Mouse (Mus musculus) lung, embryonic 16.5 days (tissue): Measurements from ENCODE around the gene Tnfsfm13. TPM values are rescaled to one million over a fixed set of nuclear protein-coding genes. Genes with fewer than 3 reads are reported as not detected.
"Not testable (repeated sequence)": the region's sequence is repeated elsewhere in the genome, so short reads cannot be mapped to it uniquely, and the experiment has no call there.

ENCODE experiments used
- ATAC-seq: fragments of 200-750 bp; cut with Nextera tagmentation; 2 replicates; pipeline ENCODE4 v1.8.0; 2017; ENCODE audit warnings: low read depth, mild to moderate bottlenecking, moderate library complexity
- H3K27ac ChIP-seq: fragments of 300-500 bp; sonication (generic); 2 replicates; pipeline ENCODE4 v1.5.1; 2014; ENCODE audit warnings: mild to moderate bottlenecking, control low read depth, low read length
- H3K27me3 ChIP-seq: fragments of 300-500 bp; sonication (generic); 2 replicates; pipeline ENCODE4 v1.6.1; 2014; ENCODE audit warnings: low read depth, low read length, mixed read lengths; ENCODE audit not compliant: control insufficient read depth, insufficient read depth
- H3K36me3 ChIP-seq: fragments of 300-500 bp; sonication (generic); 2 replicates; pipeline ENCODE4 v1.6.1; 2014; ENCODE audit warnings: low read length; ENCODE audit not compliant: control insufficient read depth, insufficient read depth
- H3K4me1 ChIP-seq: fragments of 300-500 bp; sonication (generic); replicated peaks from 2 replicates; pipeline ENCODE4 v1.6.1; 2014; ENCODE audit warnings: low read length, mixed read lengths; ENCODE audit not compliant: control insufficient read depth, insufficient read depth
- H3K4me2 ChIP-seq: fragments of 300-500 bp; sonication (generic); 2 replicates; pipeline ENCODE4 v1.6.1; 2014; ENCODE audit warnings: low read depth, low read length, control low read depth
- H3K4me3 ChIP-seq: fragments of 300-500 bp; sonication (generic); 2 replicates; pipeline ENCODE4 v1.5.1; 2014; ENCODE audit warnings: mild to moderate bottlenecking, low read length, control low read depth
- H3K9ac ChIP-seq: fragments of 300-500 bp; sonication (generic); 2 replicates; pipeline ENCODE4 v1.6.1; 2014; ENCODE audit warnings: low read length, control low read depth
- H3K9me3 ChIP-seq: fragments of 300-500 bp; sonication (generic); 2 replicates; pipeline ENCODE4 v1.6.1; 2016; ENCODE audit warnings: low read length; ENCODE audit not compliant: control insufficient read depth
- WGBS: fragments of 180-500 bp; shearing (Covaris S2); extraction: QIAGEN DNeasy Blood & Tissue Kit; methylation state at CpG from one replicate; pipeline ENCODE4 v1.1.7; 2014; 5-methylcytosine and 5-hydroxymethylcytosine counted together
- polyA plus RNA-seq: library from polyadenylated mRNA; unstranded; fragments of >200 nt; fragmentation: Nextera tagmentation; extraction: Ambion mirVana; gene quantifications from 2 replicates; pipeline ENCODE4 v1.2.1, GENCODE M21; 2015

The Tnfsfm13 gene
- polyA plus RNA-seq, 1 experiment from 2014 or later, result 5.0 TPM

DNA sequence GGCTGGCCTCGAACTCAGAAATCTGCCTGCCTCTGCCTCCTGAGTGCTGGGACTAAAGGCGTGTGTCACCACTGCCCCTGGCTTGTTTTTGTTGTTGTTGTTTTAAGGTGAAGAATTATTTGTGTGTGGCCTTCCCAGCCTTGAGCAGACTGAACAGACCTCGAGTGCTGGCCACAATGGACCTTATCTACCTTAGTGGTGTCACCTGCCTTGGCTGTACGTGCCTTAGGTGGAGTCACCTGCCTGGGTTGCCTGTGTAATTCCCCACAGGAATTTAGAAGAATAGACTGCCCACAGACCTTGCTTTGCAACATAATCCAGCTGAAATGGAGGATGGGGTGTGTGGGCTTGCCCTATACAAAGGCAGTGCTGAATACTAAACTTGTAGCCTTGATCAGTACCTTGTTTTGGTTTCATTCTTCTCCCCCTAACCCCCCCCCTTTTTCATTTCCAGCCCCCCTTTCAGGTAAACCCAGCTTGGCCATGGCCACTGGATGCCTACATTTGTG is 12.0 kb upstream of the Tnfsfm13 start:
- no peak for ATAC-seq
- Histone ChIP-seq H3K4me1 (no peaks in the 10 kb centered on the region), H3K9ac (no peak overlapping the region), H3K36me3 (no peaks in the 10 kb centered on the region), H3K9me3 (no peaks in the 10 kb centered on the region), H3K27ac (no peak overlapping the region), H3K4me3 (no peak overlapping the region), H3K4me2 (no peak overlapping the region), H3K27me3 (no peaks in the 10 kb centered on the region)
- WGBS, result 79% methylated on average over 4 of the region's 4 CpGs

DNA sequence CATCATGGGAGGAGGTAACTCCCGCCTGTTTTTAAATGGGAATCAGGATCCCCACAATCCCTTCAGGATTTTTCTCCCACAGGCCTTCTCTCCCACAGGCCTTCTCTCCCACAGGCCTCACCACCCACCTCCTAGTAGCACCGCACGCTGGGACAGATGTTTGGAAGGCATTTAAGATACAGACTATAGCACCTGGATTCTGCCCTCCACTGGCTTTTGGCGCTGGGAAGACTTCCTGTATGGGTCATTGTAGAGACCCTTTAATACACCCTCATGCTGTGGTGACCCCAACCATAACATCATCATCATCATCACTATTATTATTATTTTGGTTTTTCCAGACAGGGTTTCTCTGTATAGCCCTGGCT is 11.6 kb upstream of the Tnfsfm13 start:
- Histone ChIP-seq H3K4me2 (no peak overlapping the region), H3K27ac (no peak overlapping the region), H3K9ac (no peak overlapping the region), H3K27me3 (no peaks in the 10 kb centered on the region), H3K4me3 (no peak overlapping the region), H3K36me3 (no peaks in the 10 kb centered on the region), H3K4me1 (no peaks in the 10 kb centered on the region), H3K9me3 (no peaks in the 10 kb centered on the region)
- no peak for ATAC-seq
- 87% methylated on average over 4 of the region's 4 CpGs for WGBS

DNA sequence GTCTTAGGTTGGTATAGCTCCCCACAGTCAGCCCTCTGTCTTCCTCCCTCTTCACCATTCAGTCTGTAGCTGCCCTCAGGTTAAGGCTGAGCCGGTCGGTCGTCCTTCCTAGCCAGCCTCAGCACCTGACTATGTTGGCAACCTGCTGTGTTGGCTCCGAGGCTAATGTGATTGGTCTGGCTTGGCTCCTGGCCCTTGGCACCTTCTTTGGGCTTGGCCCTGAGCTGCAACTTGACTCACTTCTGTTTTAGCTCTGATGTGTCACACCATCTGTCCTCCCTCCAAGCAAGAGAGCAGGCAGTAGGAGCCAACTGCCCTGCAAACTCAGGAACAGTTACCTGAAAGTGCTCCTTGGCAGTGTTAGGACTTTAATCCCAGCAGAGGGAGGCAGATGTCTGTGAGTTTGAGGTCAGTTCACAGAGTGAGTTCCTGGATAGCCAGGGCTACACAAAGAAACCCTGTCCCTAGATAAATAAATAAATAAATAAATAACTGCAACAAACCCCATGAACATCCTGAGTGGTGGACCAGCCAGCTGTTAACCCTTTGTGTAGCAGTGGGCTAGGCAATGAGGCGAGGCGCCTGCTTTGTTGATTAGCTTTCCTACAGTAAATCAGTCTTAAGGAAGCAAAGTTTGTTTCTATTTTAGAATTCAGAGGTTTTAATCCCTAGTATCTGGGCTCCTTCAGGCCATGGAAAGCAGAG is 11.0 kb upstream of the Tnfsfm13 start:
- Histone ChIP-seq H3K4me3 (no peak overlapping the region), H3K9ac (no peak overlapping the region), H3K36me3 (no peaks in the 10 kb centered on the region), H3K9me3 (no peaks in the 10 kb centered on the region), H3K27ac (no peak overlapping the region), H3K27me3 (no peaks in the 10 kb centered on the region), H3K4me1 (no peaks in the 10 kb centered on the region), H3K4me2 (no peak overlapping the region)
- ATAC-seq, result no peak
- WGBS, result 49% methylated on average over 6 of the region's 6 CpGs

DNA sequence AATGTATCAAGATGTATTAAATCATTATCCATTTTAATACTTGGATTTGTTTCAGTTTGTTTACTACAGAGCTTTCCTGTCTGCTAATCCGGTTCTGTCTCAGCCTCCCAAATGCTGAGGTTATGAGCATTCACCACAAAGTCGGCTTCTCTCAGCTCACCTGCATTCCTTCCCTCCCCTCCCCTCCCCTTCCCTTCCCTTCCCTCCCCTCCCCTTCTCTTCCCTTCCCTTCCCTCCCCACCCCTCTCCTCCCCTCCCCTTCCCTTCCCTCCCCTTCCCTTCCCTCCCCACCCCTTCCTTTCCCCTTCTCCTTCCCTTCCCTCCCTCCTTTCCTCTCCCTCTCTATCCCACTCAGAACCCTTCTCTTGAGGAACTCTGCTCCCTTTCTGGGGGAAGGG is 8.7 kb upstream of the Tnfsfm13 start:
- no peak overlapping the region for H3K4me2 ChIP-seq
- no peaks in the 10 kb centered on the region for H3K36me3 ChIP-seq
- no peak overlapping the region for H3K4me3 ChIP-seq
- H3K27ac ChIP-seq, result no peak overlapping the region
- 18% methylated on average over 2 of the region's 2 CpGs for WGBS
- ATAC-seq, result no peak
- no peaks in the 10 kb centered on the region for H3K27me3 ChIP-seq
- H3K4me1 ChIP-seq, result no peaks in the 10 kb centered on the region
- no peaks in the 10 kb centered on the region for H3K9me3 ChIP-seq
- H3K9ac ChIP-seq, result no peak overlapping the region

DNA sequence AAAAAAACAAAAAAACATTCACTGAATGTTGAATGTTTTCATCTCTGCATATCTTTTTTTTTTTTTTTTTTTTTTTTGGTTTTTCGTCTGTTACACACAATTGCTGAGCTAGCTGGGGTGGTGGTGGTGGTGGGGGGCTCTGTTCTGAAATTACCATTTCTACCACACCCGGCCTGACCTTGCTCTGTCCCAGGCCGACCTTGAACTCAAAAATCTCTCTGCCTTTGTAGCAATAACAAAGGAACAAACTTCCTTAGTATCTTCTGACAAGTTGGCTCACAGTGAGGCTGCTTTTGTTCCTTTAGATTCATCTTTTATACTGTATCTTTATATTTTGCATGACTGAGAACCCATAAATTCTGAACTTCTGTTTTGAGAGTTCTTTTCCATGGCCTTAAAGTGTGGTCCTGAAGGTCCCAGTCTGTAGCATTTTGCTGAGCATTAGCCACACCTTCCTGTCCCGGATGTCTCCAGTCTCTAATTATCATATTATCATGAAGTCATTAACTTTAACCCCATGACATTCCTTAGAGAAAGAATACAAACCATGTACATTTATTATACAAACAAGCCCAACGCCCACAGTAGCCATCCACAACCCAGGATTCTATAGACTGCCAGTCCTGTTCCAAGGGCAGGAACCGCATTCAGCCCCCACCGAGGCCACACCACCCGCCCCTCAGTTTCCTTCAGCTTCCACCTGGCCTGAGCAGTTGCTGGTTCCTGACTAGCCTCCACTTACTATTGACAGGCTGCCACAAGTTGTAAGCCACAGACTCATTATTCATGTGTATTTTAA is 8.1 kb upstream of the Tnfsfm13 start:
- Histone ChIP-seq H3K36me3 (no peaks in the 10 kb centered on the region), H3K9ac (no peak overlapping the region), H3K27ac (no peak overlapping the region), H3K4me2 (no peak overlapping the region), H3K9me3 (no peaks in the 10 kb centered on the region), H3K27me3 (no peaks in the 10 kb centered on the region), H3K4me1 (no peaks in the 10 kb centered on the region), H3K4me3 (no peak overlapping the region)
- no peak for ATAC-seq
- WGBS, result 49% methylated on average over 8 of the region's 8 CpGs

DNA sequence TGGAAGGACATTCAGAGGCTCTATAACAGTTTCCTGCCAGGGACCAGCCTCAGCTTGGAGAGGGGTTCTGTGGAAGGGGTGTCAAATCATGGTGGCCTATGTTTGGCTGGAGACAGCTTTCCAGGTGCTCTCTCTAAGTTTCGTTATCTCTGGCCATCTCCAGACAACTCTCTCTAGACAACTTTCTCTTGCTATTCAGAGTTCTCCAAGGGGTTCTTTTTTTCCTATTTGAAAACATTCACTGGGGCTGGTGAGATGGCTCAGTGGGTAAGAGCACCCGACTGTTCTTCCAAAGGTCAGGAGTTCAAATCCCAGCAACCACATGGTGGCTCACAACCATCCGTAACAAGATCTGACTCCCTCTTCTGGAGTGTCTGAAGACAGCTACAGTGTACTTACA is 7.5 kb upstream of the Tnfsfm13 start:
- not testable (repeated sequence) for H3K9me3 ChIP-seq, H3K27me3 ChIP-seq, H3K27ac ChIP-seq, H3K4me1 ChIP-seq, H3K4me3 ChIP-seq, H3K36me3 ChIP-seq, ATAC-seq, H3K9ac ChIP-seq, H3K4me2 ChIP-seq
- 59% methylated on average over 2 of the region's 3 CpGs for WGBS

DNA sequence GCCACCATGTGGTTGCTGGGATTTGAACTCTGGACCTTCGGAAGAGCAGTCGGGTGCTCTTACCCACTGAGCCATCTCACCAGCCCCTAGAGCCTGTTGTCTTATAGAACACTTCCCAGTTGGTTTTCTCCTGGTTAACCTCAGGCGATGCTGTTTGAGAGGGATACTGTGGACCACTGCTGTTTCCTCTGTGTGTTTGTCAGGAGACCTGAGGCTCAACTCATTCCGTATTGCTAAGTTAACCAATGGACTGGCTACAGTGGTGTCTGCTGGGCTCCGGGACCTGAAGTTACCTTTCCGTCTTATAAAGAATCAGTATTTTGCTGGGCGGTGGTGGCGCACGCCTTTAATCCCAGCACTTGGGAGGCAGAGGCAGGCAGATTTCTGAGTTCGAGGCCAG is 7.0 kb upstream of the Tnfsfm13 start:
- ATAC-seq, H3K9ac ChIP-seq, H3K4me2 ChIP-seq, H3K27ac ChIP-seq, H3K36me3 ChIP-seq, H3K27me3 ChIP-seq, H3K4me1 ChIP-seq, H3K9me3 ChIP-seq, H3K4me3 ChIP-seq: not testable (repeated sequence)
- WGBS, result 91% methylated on average over 10 of the region's 10 CpGs

DNA sequence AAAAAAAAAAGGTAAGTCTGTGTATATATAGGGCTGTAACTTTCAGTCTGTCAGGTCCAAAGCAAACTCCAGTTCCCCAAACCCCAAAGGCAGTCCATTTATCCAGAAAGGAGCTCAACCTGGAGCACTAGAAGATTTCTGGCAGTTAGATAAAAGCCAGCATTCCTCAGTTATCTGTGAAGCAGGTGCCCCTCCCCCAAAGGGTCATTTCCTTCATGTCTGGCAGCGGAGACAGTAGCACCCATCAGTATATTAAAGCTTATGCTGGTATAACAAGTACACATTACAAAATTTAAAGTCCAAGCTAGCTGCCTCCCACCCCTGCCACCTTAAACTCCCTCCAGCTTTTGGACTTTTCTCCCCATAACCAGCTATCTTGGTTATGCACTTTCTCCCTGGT is 3.7 kb upstream of the Tnfsfm13 start:
- WGBS, result 22% methylated on average over 1 of the region's 1 CpGs
- peaks cover 12% of the 10 kb centered on the region; the same call in 1 of the 2 replicates for H3K4me1 ChIP-seq
- no peak overlapping the region for H3K4me3 ChIP-seq
- no peak overlapping the region for H3K27ac ChIP-seq
- H3K4me2 ChIP-seq, result no peak overlapping the region
- H3K9me3 ChIP-seq, result no peaks in the 10 kb centered on the region
- H3K36me3 ChIP-seq, result no peaks in the 10 kb centered on the region
- no peaks in the 10 kb centered on the region for H3K27me3 ChIP-seq
- H3K9ac ChIP-seq, result no peak overlapping the region
- no peak for ATAC-seq

DNA sequence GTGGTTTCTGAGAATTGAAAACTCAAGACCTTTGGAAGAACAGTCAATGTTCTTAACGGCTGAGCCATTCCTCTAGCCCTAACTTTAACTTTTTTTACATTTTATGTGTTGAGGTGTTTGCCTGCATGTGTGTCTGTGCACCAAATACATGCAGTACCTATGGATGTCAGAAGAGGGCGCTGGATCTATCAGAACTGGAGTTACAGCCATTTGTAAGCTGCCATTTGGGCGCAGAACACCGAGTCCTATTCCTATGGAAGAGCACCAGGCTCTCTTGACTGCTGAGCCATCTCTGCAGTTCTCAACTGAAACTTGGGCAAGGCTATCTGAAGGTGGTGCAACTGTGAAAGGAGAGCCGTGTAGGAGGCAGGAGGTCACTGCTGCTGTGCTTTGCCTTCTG is 2.7 kb upstream of the Tnfsfm13 start:
- Histone ChIP-seq H3K9ac (no peak overlapping the region), H3K27ac (no peak overlapping the region), H3K36me3 (no peaks in the 10 kb centered on the region), H3K4me3 (no peak overlapping the region), H3K9me3 (no peaks in the 10 kb centered on the region), H3K4me2 (no peak overlapping the region), H3K4me1 (peaks cover 12% of the 10 kb centered on the region; the same call in 1 of the 2 replicates), H3K27me3 (no peaks in the 10 kb centered on the region)
- ATAC-seq, result no peak
- WGBS, result 62% methylated on average over 5 of the region's 5 CpGs
